Mouse (Mus musculus) left cerebral cortex, adult 2 months (tissue): ENCODE results near the gene Ifna5. TPM values are rescaled to one million over a fixed set of nuclear protein-coding genes. Genes with fewer than 3 reads are reported as not detected.
"Not testable (repeated sequence)": the region's sequence is repeated elsewhere in the genome, so short reads cannot be mapped to it uniquely, and the experiment has no call there.

Experiments used
- DNase-seq, 2 experiments: peaks; one replicate each; pipeline ENCODE4 v3.0.0; 2021 to 2022; ENCODE audit warnings: low spot score in 2 of 2, mixed read lengths in 1 of 2; ENCODE audit errors: extremely low spot score in 1 of 2
- H3K27ac ChIP-seq: fragments of 200-600 bp; 2 replicates; pipeline ENCODE4 v1.8.1; 2022
- H3K4me3 ChIP-seq: fragments of 200-600 bp; 2 replicates; pipeline ENCODE4 v1.8.1; 2022
- CTCF ChIP-seq: fragments of 200-600 bp; IDR thresholded peaks from 2 replicates; pipeline ENCODE4 v1.8.1; 2022; ENCODE audit warnings: antibody characterized with exemption, mild to moderate bottlenecking, moderate library complexity
- intact Hi-C: fragments of 180-260 bp; cut with DNase I; formaldehyde crosslinking; loops from one replicate; pipeline ENCODE4 v1.15.1; 2025
- long read RNA-seq, 2 experiments: library from polyadenylated mRNA; stranded (forward); transcript quantifications; one replicate each; pipeline ENCODE4 v2.0.0; 2021; ENCODE audit warnings: borderline mapping rate in 2 of 2
- total RNA-seq, 2 experiments: library from RNA; stranded (reverse); gene quantifications; 2 replicates each; pipeline ENCODE4 v1.2.3; 2021

The Ifna5 gene
- not detected for total RNA-seq
- long read RNA-seq, experiment 1: 0 reads
- long read RNA-seq, experiment 2: 0 reads

DNA sequence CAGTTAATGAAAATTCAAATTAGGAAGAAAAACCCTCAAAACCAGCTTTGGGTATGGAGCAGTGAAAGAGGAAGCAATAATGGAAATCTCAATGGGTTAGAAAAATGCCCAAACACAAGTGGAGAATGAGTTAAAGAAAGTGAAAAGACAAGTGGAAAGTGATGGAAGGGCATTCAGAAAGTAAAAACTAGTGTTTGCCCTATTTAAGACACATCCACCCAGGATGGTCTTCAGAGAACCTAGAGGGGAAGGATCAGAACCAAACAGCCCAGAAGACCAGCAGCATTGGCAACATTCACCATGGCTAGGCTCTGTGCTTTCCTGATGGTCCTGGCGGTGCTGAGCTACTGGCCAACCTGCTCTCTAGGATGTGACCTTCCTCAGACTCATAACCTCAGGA lies at the start of gene Ifna5:
Gene Ifna5 (plus strand): TSS at position 301 of the 400 bp plus-strand sequence.
- H3K4me3 ChIP-seq, intact Hi-C loops, H3K27ac ChIP-seq, DNase-seq: not testable (repeated sequence)

- intact Hi-C loops, H3K27ac ChIP-seq, H3K4me3 ChIP-seq: not testable (repeated sequence)
- DNase-seq: peak; percentile 61 to 63
- peak; percentile 42 for TF ChIP-seq CTCF
Observed at GRCm38 (mm10) chr4:88788402-88788801, 46.9 kb upstream of the Ifna5 start, which contains the start of gene Gm13277. Gm13277 (plus strand) TSS chr4:88788632.

DNA sequence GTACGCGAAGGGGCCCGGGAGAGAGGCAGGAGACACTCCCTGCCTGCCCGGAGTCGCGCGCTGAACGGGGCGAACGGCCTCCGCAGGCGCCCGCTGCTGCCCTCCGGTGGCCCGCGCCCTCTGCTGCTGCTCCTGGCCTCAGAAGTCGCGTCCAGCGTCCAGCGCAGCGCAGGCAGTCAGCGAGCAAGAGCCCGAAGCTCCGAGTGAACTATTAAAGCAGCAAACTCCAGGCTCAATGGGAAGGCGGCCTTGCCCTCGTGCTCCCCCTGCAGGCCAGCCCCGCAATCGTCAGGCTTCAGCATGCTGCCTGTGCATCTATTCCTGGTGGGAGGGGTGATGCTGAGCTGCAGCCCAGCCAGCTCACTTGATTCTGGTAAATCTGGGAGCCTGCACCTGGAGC lies 44.1 kb upstream of the Ifna5 start, which contains the start of gene Gm13278:
Gene Gm13278 (plus strand): TSS at position 301 of the 400 bp plus-strand sequence.
- intact Hi-C loops, H3K4me3 ChIP-seq, H3K27ac ChIP-seq, DNase-seq: not testable (repeated sequence)

DNA sequence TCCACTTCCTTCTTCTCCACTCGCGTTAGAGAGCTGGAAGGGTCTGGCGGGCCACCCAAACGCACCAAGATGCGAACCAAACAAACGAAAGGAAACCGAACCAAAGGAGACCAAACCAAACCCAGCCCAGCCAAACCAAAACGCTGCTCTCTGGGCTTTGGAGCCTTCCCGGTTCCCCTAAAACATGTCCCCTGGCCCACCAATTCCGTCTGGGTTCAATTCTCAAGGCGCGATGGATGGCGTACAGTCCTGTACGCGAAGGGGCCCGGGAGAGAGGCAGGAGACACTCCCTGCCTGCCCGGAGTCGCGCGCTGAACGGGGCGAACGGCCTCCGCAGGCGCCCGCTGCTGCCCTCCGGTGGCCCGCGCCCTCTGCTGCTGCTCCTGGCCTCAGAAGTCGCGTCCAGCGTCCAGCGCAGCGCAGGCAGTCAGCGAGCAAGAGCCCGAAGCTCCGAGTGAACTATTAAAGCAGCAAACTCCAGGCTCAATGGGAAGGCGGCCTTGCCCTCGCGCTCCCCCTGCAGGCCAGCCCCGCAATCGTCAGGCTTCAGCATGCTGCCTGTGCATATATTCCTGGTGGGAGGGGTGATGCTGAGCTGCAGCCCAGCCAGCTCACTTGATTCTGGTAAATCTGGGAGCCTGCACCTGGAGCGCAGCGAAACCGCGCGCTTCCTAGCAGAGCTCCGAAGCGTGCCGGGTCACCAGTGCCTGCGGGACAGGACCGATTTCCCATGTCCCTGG lies 41.2 kb upstream of the Ifna5 start, which contains the start of gene Gm13275:
Gene Gm13275 (plus strand): TSS at position 552 of the 740 bp plus-strand sequence.
- intact Hi-C loops, H3K27ac ChIP-seq: not testable (repeated sequence)
- peak; percentile 61 to 73 for DNase-seq
- H3K4me3 ChIP-seq: peak within 1 kb of the TSS; percentile 13
- TF ChIP-seq CTCF: peak; percentile 27

GRCm38 (mm10) chr4:88797097-88797496 lies 38.2 kb upstream of the Ifna5 start, which contains the start of gene Gm13279:
Gm13279 (plus strand) TSS chr4:88797397.
- intact Hi-C loops: not testable (repeated sequence)

DNA sequence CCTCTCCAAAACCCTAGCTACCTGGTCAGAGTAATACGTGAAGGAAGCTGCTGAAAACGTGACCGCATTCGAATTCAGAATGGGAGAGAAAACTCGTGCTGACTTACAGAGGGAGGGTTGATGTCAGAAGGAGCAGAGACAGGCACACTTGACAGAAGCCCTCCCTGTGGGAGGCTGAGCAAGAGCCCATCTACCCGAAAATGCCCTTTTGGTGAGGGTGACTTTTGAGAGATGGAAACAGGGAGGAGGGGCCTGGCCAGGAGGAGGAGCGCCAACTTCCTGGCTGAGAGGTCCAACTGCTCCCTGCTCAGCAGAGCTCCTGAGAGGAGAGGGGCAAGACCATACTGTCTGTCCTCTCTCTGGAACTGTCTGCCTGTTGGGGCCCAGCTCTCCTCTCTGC lies 36.0 kb upstream of the Ifna5 start, which contains the start of gene Gm13285:
Gene Gm13285 (plus strand): TSS at position 301 of the 400 bp plus-strand sequence.
- H3K27ac ChIP-seq, intact Hi-C loops, H3K4me3 ChIP-seq, DNase-seq: not testable (repeated sequence)

More at GRCm38 (mm10) chr4:88797097-88797496, 38.2 kb upstream of the Ifna5 start, which contains the start of gene Gm13279:
- not testable (repeated sequence) for H3K4me3 ChIP-seq, DNase-seq, H3K27ac ChIP-seq

DNA sequence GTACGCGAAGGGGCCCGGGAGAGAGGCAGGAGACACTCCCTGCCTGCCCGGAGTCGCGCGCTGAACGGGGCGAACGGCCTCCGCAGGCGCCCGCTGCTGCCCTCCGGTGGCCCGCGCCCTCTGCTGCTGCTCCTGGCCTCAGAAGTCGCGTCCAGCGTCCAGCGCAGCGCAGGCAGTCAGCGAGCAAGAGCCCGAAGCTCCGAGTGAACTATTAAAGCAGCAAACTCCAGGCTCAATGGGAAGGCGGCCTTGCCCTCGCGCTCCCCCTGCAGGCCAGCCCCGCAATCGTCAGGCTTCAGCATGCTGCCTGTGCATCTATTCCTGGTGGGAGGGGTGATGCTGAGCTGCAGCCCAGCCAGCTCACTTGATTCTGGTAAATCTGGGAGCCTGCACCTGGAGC lies 32.4 kb upstream of the Ifna5 start, which contains the start of gene Gm13287:
Gene Gm13287 (plus strand): TSS at position 301 of the 400 bp plus-strand sequence.
- H3K27ac ChIP-seq, DNase-seq, H3K4me3 ChIP-seq, intact Hi-C loops: not testable (repeated sequence)

- intact Hi-C loops, H3K27ac ChIP-seq, DNase-seq, H3K4me3 ChIP-seq: not testable (repeated sequence)
Observed at GRCm38 (mm10) chr4:88805231-88805630, 30.1 kb upstream of the Ifna5 start, which contains the start of gene Gm13288. Gm13288 (plus strand) TSS chr4:88805531.

- intact Hi-C loops, DNase-seq, H3K27ac ChIP-seq, H3K4me3 ChIP-seq: not testable (repeated sequence)
Observed at GRCm38 (mm10) chr4:88805761-88806160, 29.6 kb upstream of the Ifna5 start.

- no peak within 1 kb of the TSS for H3K27ac ChIP-seq
- no peak for TF ChIP-seq CTCF
- intact Hi-C loops: no loop called here
- no peak within 1 kb of the TSS for H3K4me3 ChIP-seq
- no peak for DNase-seq
Observed at GRCm38 (mm10) chr4:88815928-88816327, 19.4 kb upstream of the Ifna5 start, which contains the start of gene Ifna7. Ifna7 (plus strand) TSS chr4:88816228.

DNA sequence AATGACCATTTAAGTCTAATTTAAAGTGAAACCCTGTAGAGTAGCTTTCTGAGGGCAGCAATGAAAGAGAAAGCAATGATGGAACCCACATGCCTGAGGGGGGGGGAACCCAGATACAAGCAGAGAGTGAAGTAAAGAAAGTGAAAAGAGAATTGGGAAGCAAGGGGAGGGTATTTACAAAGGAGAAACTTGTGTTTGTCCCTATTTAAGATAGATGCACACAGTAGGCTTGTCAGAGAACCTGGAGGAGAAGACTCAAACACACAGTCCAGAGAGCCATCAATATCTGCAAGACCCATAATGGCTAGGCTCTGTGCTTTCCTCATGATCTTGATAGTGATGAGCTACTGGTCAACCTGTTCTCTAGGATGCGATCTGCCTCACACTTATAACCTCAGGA lies 15.7 kb upstream of the Ifna5 start, which contains the start of gene Ifna11:
Gene Ifna11 (plus strand): TSS at position 301 of the 400 bp plus-strand sequence.
- Histone ChIP-seq H3K4me3 (no peak within 1 kb of the TSS), H3K27ac (no peak within 1 kb of the TSS)
- intact Hi-C loops: no loop called here
- DNase-seq: no peak
- no peak for TF ChIP-seq CTCF

DNA sequence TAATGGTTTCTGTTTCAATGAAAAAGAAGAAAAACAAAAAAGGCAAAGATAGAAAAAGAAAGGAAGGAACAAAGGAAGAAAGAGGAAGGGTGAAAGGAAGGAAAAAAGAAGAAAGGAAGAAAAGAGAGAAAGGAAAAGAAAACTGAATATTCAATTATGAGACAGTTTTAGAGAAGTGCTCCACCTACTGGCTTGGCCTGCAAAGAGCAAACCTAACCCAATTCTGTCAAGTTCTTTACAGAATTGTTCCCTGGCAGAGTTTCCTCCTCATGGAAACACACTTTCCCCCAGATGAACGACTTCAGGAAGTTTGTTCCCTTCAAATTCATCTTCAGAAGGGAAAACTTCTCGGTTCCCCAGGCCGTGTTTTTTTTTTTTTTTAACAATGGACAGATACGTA lies 12.3 kb upstream of the Ifna5 start:
- Histone ChIP-seq H3K4me3 (no peak overlapping the region), H3K27ac (no peak overlapping the region)
- peak; percentile 61 for TF ChIP-seq CTCF
- intact Hi-C loops: no loop called here
- peak in 1 of 2 experiments; percentile 17 for DNase-seq

DNA sequence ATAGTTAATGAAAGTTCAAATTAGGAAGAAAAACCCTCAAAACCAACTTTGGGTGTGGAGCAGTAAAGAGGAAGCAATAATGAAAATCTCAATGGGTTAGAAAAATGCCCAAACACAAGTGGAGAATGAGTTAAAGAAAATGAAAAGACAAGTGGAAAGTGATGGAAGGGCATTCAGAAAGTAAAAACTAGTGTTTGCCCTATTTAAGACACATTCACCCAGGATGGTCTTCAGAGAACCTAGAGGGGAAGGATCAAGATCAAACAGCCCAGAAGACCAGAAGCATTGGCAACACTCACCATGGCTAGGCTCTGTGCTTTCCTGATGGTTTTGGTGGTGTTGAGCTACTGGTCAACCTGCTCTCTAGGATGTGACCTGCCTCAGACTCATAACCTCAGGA lies 8.2 kb upstream of the Ifna5 start, which contains the start of gene Ifna6:
Gene Ifna6 (plus strand): TSS at position 301 of the 400 bp plus-strand sequence.
- H3K4me3 ChIP-seq, H3K27ac ChIP-seq, intact Hi-C loops, DNase-seq: not testable (repeated sequence)
